Mouse (Mus musculus) layer of hippocampus, adult 2 months (tissue): ENCODE measurements around the gene Olfr551. TPM values are rescaled to one million over a fixed set of nuclear protein-coding genes. Genes with fewer than 3 reads are reported as not detected.

Experiments
- DNase-seq, 2 experiments: peaks; one replicate each; pipeline ENCODE4 v3.0.0; 2022; ENCODE audit warnings: low spot score in 2 of 2
- H3K27ac ChIP-seq: fragments of 200-600 bp; 2 replicates; pipeline ENCODE4 v1.8.1; 2022
- H3K4me3 ChIP-seq: fragments of 200-600 bp; 2 replicates; pipeline ENCODE4 v1.8.1; 2022; ENCODE audit warnings: mild to moderate bottlenecking
- CTCF ChIP-seq: fragments of 200-600 bp; conservative IDR thresholded peaks from 2 replicates; pipeline ENCODE4 v1.8.1; 2022; ENCODE audit warnings: antibody characterized with exemption, mild to moderate bottlenecking, moderate library complexity
- total RNA-seq, 2 experiments: library from RNA; stranded (reverse); gene quantifications; 2 replicates each; pipeline ENCODE4 v1.2.3; 2021

Gene Olfr551
- total RNA-seq, 2 experiments from 2014 or later, result not detected

GRCm38 (mm10) chr7:102553279-102553678 lies 38.4 kb downstream of the Olfr551 start:
- Histone ChIP-seq H3K27ac (no peak overlapping the region), H3K4me3 (no peak overlapping the region)
- DNase-seq, result no peak
- no peak for TF ChIP-seq CTCF

- no peak for DNase-seq
- Histone ChIP-seq H3K4me3 (no peak within 1 kb of the TSS), H3K27ac (no peak within 1 kb of the TSS)
- TF ChIP-seq CTCF, result no peak
Measured at GRCm38 (mm10) chr7:102549570-102549969, 42.1 kb downstream of the Olfr551 start, which contains the start of gene Olfr549. Olfr549 (plus strand) TSS chr7:102549870.

- Histone ChIP-seq H3K27ac (no peak overlapping the region), H3K4me3 (no peak overlapping the region)
- DNase-seq, result no peak
- no peak for TF ChIP-seq CTCF
Measured at GRCm38 (mm10) chr7:102541251-102541650, 50.4 kb downstream of the Olfr551 start.

- Histone ChIP-seq H3K4me3 (no peak within 1 kb of the TSS), H3K27ac (no peak within 1 kb of the TSS)
- DNase-seq, result no peak
- TF ChIP-seq CTCF, result no peak
Measured at GRCm38 (mm10) chr7:102540596-102540995, 51.1 kb downstream of the Olfr551 start, which contains the start of gene Olfr548-ps1. Olfr548-ps1 (plus strand) TSS chr7:102540896.

GRCm38 (mm10) chr7:102534449-102534848 lies 57.2 kb downstream of the Olfr551 start, which contains the start of gene Olfr547:
Olfr547 (plus strand) TSS chr7:102534749.
- Histone ChIP-seq H3K4me3 (no peak within 1 kb of the TSS), H3K27ac (no peak within 1 kb of the TSS)
- no peak for TF ChIP-seq CTCF
- no peak for DNase-seq

Other genes with a start within 250 kb of the Olfr551 start
- gene Rrm1, start 150.2 kb downstream of the Olfr551 start, total RNA-seq, result 10 to 100 TPM; 10.8 to 13.0 TPM
- gene Olfr543, start 110.2 kb downstream of the Olfr551 start, total RNA-seq, result not detected
- gene Olfr544, start 103.6 kb downstream of the Olfr551 start, total RNA-seq, result not detected
- gene Olfr545, start 92.3 kb downstream of the Olfr551 start, total RNA-seq, result not detected
- gene Olfr547, start 57.1 kb downstream of the Olfr551 start, total RNA-seq, result not detected
- gene Olfr548-ps1, start 51.0 kb downstream of the Olfr551 start, total RNA-seq, result not detected
- not detected for gene Olfr549, start 42.0 kb downstream of the Olfr551 start, total RNA-seq
- gene Trim21, start 26.4 kb downstream of the Olfr551 start, total RNA-seq, result 1 to 10 TPM; 3.0 to 5.1 TPM
- gene Olfr550, start 20.4 kb downstream of the Olfr551 start, total RNA-seq, result 1 to 10 TPM; 1.9 TPM
- gene Olfr552, start 5.9 kb upstream of the Olfr551 start, total RNA-seq, result under 1 TPM; 0.15 to 0.28 TPM
- gene Olfr553, start 26.3 kb upstream of the Olfr551 start, total RNA-seq, result not detected
- gene Olfr554, start 46.5 kb upstream of the Olfr551 start, total RNA-seq, result not detected
- not detected for gene Olfr555, start 66.9 kb upstream of the Olfr551 start, total RNA-seq
- not detected for gene Olfr556, start 73.0 kb upstream of the Olfr551 start, total RNA-seq
- 1 to 10 TPM; 7.1 to 7.2 TPM for gene Trim68, start 95.4 kb upstream of the Olfr551 start, total RNA-seq
- not detected for gene Olfr557, start 104.0 kb upstream of the Olfr551 start, total RNA-seq
- under 1 TPM; 0.15 to 0.46 TPM for gene Olfr558, start 110.3 kb upstream of the Olfr551 start, total RNA-seq
- not detected for gene Olfr33, start 127.2 kb upstream of the Olfr551 start, total RNA-seq
- not detected for gene Olfr559, start 135.6 kb upstream of the Olfr551 start, total RNA-seq
- not detected for gene Olfr560, start 167.5 kb upstream of the Olfr551 start, total RNA-seq
- gene Olfr78, start 167.6 kb upstream of the Olfr551 start, total RNA-seq, result under 1 TPM; 0.25 to 0.36 TPM
- gene Olfr561, start 179.3 kb upstream of the Olfr551 start, total RNA-seq, result not detected
- not detected for gene Olfr564, start 211.6 kb upstream of the Olfr551 start, total RNA-seq